Mouse (Mus musculus): ENCODE results near the gene Thumpd1. TPM values are rescaled to one million over a fixed set of nuclear protein-coding genes. Genes with fewer than 3 reads are reported as not detected.
A peak's percentile ranks its signal among the peaks of the same experiment; 100 is the strongest.

The Thumpd1 gene
- polyA plus RNA-seq, 1 experiment, result 30.9 TPM

- Histone ChIP-seq H3K4me3 (ENCODE audit: control insufficient read depth, insufficient read depth, low read length) (no peak overlapping the region), H3K36me3 (ENCODE audit: control insufficient read depth, insufficient read depth, low read length) (no peaks in the 10 kb centered on the region), H3K4me1 (replicated peaks; ENCODE audit: control insufficient read depth, insufficient read depth, low read length) (no peaks in the 10 kb centered on the region), H3K27ac (ENCODE audit: control insufficient read depth, insufficient read depth, low read length) (no peak overlapping the region), H3K27me3 (ENCODE audit: control insufficient read depth, insufficient read depth, low read length) (no peaks in the 10 kb centered on the region)
- WGBS, result 77% methylated on average over 2 of the region's 2 CpGs
- TF ChIP-seq POLR2A (IDR thresholded peaks at IDR 0.05; ENCODE audit: control insufficient read depth, extremely low read depth, insufficient read depth, low read length, poor library complexity) (no peak), CTCF (IDR thresholded peaks at IDR 0.05; ENCODE audit: borderline replicate concordance, control insufficient read depth, extremely low read depth, insufficient read depth, low read length, poor library complexity) (no peak)
- DNase-seq, result no peak
These were observed 7.0 kb upstream of the Thumpd1 start for GRCm38 (mm10) chr7:119727621-119728020.

DNA sequence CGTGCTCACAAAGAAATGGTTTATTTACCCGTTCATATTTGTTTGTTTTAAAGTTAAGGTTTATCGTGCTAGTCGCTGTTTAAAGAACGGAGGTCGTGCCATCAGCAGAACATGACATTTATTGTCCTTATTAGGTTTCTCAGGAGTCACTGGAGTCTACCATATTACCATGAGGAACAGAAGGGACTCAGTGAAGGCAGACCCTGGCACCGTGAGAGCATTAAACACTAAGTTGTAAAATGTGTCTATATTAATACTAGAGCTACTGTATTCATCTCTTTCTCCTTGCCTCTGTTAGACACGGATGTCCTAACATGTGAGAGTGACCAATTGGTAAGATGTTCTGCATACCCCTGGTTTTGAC lies 331 bp upstream of the Thumpd1 start:
- 16% methylated on average over 8 of the region's 8 CpGs for WGBS
- TF ChIP-seq POLR2A (IDR thresholded peaks at IDR 0.05; ENCODE audit: control insufficient read depth, extremely low read depth, insufficient read depth, low read length, poor library complexity) (no peak), CTCF (IDR thresholded peaks at IDR 0.05; ENCODE audit: borderline replicate concordance, control insufficient read depth, extremely low read depth, insufficient read depth, low read length, poor library complexity) (no peak)
- Histone ChIP-seq H3K27me3 (ENCODE audit: control insufficient read depth, insufficient read depth, low read length) (no peaks in the 10 kb centered on the region), H3K4me1 (replicated peaks; ENCODE audit: control insufficient read depth, insufficient read depth, low read length) (peaks cover 4% of the 10 kb centered on the region; the same call in 1 of the 2 replicates), H3K27ac (ENCODE audit: control insufficient read depth, insufficient read depth, low read length) (no peak overlapping the region), H3K36me3 (ENCODE audit: control insufficient read depth, insufficient read depth, low read length) (peaks cover 29% of the 10 kb centered on the region), H3K4me3 (ENCODE audit: control insufficient read depth, insufficient read depth, low read length) (peak overlapping the region; percentile 92)
- no peak for DNase-seq

DNA sequence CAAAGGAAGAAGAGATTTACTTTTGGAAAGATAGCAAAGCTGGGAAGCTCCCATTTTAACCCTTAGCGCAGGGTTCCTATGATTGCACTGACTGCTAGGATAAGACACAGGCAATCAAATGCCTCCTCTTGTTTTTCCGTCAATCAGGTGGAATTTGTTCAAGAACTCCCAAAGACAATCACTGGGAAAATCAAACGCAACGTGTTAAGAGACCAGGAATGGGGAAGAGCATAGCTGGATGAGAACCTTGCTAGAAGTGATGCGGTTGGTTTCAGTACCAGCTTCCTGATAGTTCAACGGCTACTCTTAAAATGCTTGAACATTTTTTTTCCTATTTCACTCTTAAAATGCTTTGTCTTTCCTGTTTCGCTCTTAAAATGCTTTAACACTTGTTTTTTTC lies 6.5 kb downstream of the Thumpd1 start:
- TF ChIP-seq CTCF (IDR thresholded peaks at IDR 0.05; ENCODE audit: borderline replicate concordance, control insufficient read depth, extremely low read depth, insufficient read depth, low read length, poor library complexity) (no peak), POLR2A (IDR thresholded peaks at IDR 0.05; ENCODE audit: control insufficient read depth, extremely low read depth, insufficient read depth, low read length, poor library complexity) (no peak)
- H3K36me3 ChIP-seq (ENCODE audit: control insufficient read depth, insufficient read depth, low read length), result peaks cover 32% of the 10 kb centered on the region
- H3K27ac ChIP-seq (ENCODE audit: control insufficient read depth, insufficient read depth, low read length), result no peak overlapping the region
- no peak overlapping the region for H3K4me3 ChIP-seq (ENCODE audit: control insufficient read depth, insufficient read depth, low read length)
- no peaks in the 10 kb centered on the region for H3K27me3 ChIP-seq (ENCODE audit: control insufficient read depth, insufficient read depth, low read length)
- H3K4me1 ChIP-seq (replicated peaks; ENCODE audit: control insufficient read depth, insufficient read depth, low read length), result no peaks in the 10 kb centered on the region
- no peak for DNase-seq
- 95% methylated on average over 7 of the region's 7 CpGs for WGBS

GRCm38 (mm10) chr7:119694926-119695325 lies 25.7 kb downstream of the Thumpd1 start:
- DNase-seq, result no peak
- Histone ChIP-seq H3K36me3 (ENCODE audit: control insufficient read depth, insufficient read depth, low read length) (no peaks in the 10 kb centered on the region), H3K27me3 (ENCODE audit: control insufficient read depth, insufficient read depth, low read length) (no peaks in the 10 kb centered on the region; the same call in 1 of the 2 replicates), H3K4me1 (replicated peaks; ENCODE audit: control insufficient read depth, insufficient read depth, low read length) (no peaks in the 10 kb centered on the region), H3K4me3 (ENCODE audit: control insufficient read depth, insufficient read depth, low read length) (no peak overlapping the region), H3K27ac (ENCODE audit: control insufficient read depth, insufficient read depth, low read length) (no peak overlapping the region)
- 87% methylated on average over 1 of the region's 1 CpGs for WGBS
- TF ChIP-seq POLR2A (IDR thresholded peaks at IDR 0.05; ENCODE audit: control insufficient read depth, extremely low read depth, insufficient read depth, low read length, poor library complexity) (no peak), CTCF (IDR thresholded peaks at IDR 0.05; ENCODE audit: borderline replicate concordance, control insufficient read depth, extremely low read depth, insufficient read depth, low read length, poor library complexity) (no peak)

DNA sequence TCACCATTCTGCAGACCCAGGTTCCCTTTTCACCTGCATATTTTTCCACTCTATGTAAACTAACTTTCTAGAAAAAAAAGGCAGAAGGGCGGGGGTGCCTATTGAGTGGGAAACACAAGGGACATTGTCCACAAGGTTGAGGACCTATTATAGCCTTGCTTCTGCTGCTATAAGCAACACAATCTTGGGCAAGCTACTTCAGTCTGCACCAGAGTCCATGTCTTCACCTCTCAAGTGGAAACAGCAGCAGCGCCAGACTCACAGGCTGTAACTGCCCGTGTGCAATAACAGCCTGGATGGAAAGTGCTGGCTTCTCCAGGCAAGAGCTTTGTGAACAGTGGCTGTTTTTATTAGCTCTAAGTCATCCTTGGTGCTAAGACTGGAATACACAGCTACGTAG lies 28.3 kb downstream of the Thumpd1 start:
- H3K4me3 ChIP-seq (ENCODE audit: control insufficient read depth, insufficient read depth, low read length), result no peak overlapping the region
- 84% methylated on average over 4 of the region's 4 CpGs for WGBS

DNA sequence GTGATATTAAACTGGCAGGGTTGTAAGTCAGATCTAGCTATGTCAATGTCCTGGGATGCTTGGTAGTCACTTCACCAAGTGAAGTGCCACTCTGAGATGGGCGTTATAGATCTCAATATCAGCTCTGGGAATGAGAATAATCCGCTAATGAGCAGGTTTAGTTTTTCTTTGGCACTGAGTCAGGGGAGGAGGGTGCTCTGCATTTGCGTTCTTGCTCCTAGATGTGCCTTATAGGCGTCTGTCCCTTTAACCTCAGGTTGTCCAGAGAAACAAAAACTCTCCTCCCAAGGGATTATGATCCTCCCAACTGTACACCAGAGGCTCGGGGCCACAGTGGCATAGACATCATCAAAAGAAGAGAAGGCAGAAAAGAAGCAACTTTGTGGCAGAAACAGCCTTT lies 30.9 kb downstream of the Thumpd1 start, which contains the start of gene Acsm4:
Gene Acsm4, plus strand, starts transcription at position 301 of the 400 bp plus-strand sequence.
- no peak within 1 kb of the TSS for H3K27ac ChIP-seq (ENCODE audit: control insufficient read depth, insufficient read depth, low read length)
- no peaks in the 10 kb centered on the region for H3K4me1 ChIP-seq (replicated peaks; ENCODE audit: control insufficient read depth, insufficient read depth, low read length)
- no peak within 1 kb of the TSS for H3K4me3 ChIP-seq (ENCODE audit: control insufficient read depth, insufficient read depth, low read length)
- TF ChIP-seq POLR2A (IDR thresholded peaks at IDR 0.05; ENCODE audit: control insufficient read depth, extremely low read depth, insufficient read depth, low read length, poor library complexity) (no peak), CTCF (IDR thresholded peaks at IDR 0.05; ENCODE audit: borderline replicate concordance, control insufficient read depth, extremely low read depth, insufficient read depth, low read length, poor library complexity) (no peak)
- no peaks in the 10 kb centered on the region for H3K36me3 ChIP-seq (ENCODE audit: control insufficient read depth, insufficient read depth, low read length)
- DNase-seq, result no peak
- H3K27me3 ChIP-seq (ENCODE audit: control insufficient read depth, insufficient read depth, low read length), result no peaks in the 10 kb centered on the region; the same call in 1 of the 2 replicates
- 88% methylated on average over 5 of the region's 5 CpGs for WGBS

More for the DNA sequence above, 28.3 kb downstream of the Thumpd1 start:
- DNase-seq, result no peak
- TF ChIP-seq POLR2A (IDR thresholded peaks at IDR 0.05; ENCODE audit: control insufficient read depth, extremely low read depth, insufficient read depth, low read length, poor library complexity) (no peak), CTCF (IDR thresholded peaks at IDR 0.05; ENCODE audit: borderline replicate concordance, control insufficient read depth, extremely low read depth, insufficient read depth, low read length, poor library complexity) (no peak)
- H3K27ac ChIP-seq (ENCODE audit: control insufficient read depth, insufficient read depth, low read length), result no peak overlapping the region
- no peaks in the 10 kb centered on the region for H3K36me3 ChIP-seq (ENCODE audit: control insufficient read depth, insufficient read depth, low read length)
- no peaks in the 10 kb centered on the region for H3K4me1 ChIP-seq (replicated peaks; ENCODE audit: control insufficient read depth, insufficient read depth, low read length)
- H3K27me3 ChIP-seq (ENCODE audit: control insufficient read depth, insufficient read depth, low read length), result no peaks in the 10 kb centered on the region; the same call in 1 of the 2 replicates

DNA sequence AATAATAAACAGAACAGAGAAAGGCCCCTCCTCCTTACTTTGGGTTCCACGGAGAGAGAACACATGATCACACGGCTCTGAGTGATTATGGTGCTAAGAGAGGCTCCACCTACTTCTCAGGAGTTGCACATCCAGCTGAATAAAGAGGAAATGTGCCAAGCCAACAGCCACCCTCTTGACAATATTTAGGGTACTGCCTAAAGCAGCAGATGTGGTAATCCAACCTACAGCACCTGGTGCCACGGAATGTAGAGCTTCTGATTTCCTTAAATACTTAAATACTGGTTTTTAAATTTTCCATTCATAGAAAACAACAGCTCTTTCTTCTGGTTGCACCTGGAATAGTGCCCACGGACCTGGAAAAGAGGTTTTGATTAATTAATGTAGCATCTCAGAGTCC lies 37.9 kb downstream of the Thumpd1 start:
- H3K27me3 ChIP-seq (ENCODE audit: control insufficient read depth, insufficient read depth, low read length), result no peaks in the 10 kb centered on the region
- no peak overlapping the region for H3K4me3 ChIP-seq (ENCODE audit: control insufficient read depth, insufficient read depth, low read length)
- H3K27ac ChIP-seq (ENCODE audit: control insufficient read depth, insufficient read depth, low read length), result no peak overlapping the region
- DNase-seq, result no peak
- WGBS, result 63% methylated on average over 4 of the region's 4 CpGs
- H3K4me1 ChIP-seq (replicated peaks; ENCODE audit: control insufficient read depth, insufficient read depth, low read length), result no peaks in the 10 kb centered on the region
- H3K36me3 ChIP-seq (ENCODE audit: control insufficient read depth, insufficient read depth, low read length), result no peaks in the 10 kb centered on the region
- TF ChIP-seq CTCF (IDR thresholded peaks at IDR 0.05; ENCODE audit: borderline replicate concordance, control insufficient read depth, extremely low read depth, insufficient read depth, low read length, poor library complexity) (no peak), POLR2A (IDR thresholded peaks at IDR 0.05; ENCODE audit: control insufficient read depth, extremely low read depth, insufficient read depth, low read length, poor library complexity) (no peak)
